Mouse (Mus musculus) stomach, embryonic 14.5 days (tissue): Measurements from ENCODE around the gene App. TPM values are rescaled to one million over a fixed set of nuclear protein-coding genes. Genes with fewer than 3 reads are reported as not detected.
A peak's percentile ranks its signal among the peaks of the same experiment; 100 is the strongest.

ENCODE experiments used
- ATAC-seq: fragments of 200-750 bp; cut with Nextera tagmentation; 2 replicates; pipeline ENCODE4 v1.8.0; 2017; ENCODE audit warnings: low read depth, moderate TSS enrichment; ENCODE audit not compliant: insufficient number of reproducible peaks, insufficient read depth, low FRiP score
- H3K27ac ChIP-seq: fragments of 300-500 bp; sonication (generic); 2 replicates; pipeline ENCODE4 v1.5.1; 2014; ENCODE audit warnings: mild to moderate bottlenecking, low read length, moderate library complexity, mixed read lengths
- H3K27me3 ChIP-seq: fragments of 300-500 bp; sonication (generic); 2 replicates; pipeline ENCODE4 v1.6.1; 2014; ENCODE audit warnings: low read length, control low read depth, mixed read lengths; ENCODE audit not compliant: control insufficient read depth, insufficient read depth
- H3K36me3 ChIP-seq: fragments of 300-500 bp; sonication (generic); 2 replicates; pipeline ENCODE4 v1.6.1; 2014; ENCODE audit warnings: mild to moderate bottlenecking, control low read depth, low read length, moderate library complexity, mixed read lengths; ENCODE audit not compliant: control insufficient read depth, insufficient read depth
- H3K4me1 ChIP-seq: fragments of 300-500 bp; sonication (generic); 2 replicates; pipeline ENCODE4 v1.6.1; 2014; ENCODE audit warnings: low read length, control low read depth, mixed read lengths; ENCODE audit not compliant: control insufficient read depth, insufficient read depth
- H3K4me2 ChIP-seq: fragments of 300-500 bp; sonication (generic); replicated peaks from 2 replicates; pipeline ENCODE4 v1.6.1; 2014; ENCODE audit warnings: low read depth, low read length, control low read depth
- H3K4me3 ChIP-seq: fragments of 300-500 bp; sonication (generic); 2 replicates; pipeline ENCODE4 v1.5.1; 2014; ENCODE audit warnings: low read depth, low read length, control low read depth
- H3K9ac ChIP-seq: fragments of 300-500 bp; sonication (generic); replicated peaks from 2 replicates; pipeline ENCODE4 v1.6.1; 2014; ENCODE audit warnings: low read depth, mild to moderate bottlenecking, control low read depth, low read length, moderate library complexity, mixed read lengths
- H3K9me3 ChIP-seq: fragments of 300-500 bp; sonication (generic); 2 replicates; pipeline ENCODE4 v1.6.1; 2016; ENCODE audit warnings: low read depth, low read length, control low read depth; ENCODE audit not compliant: control insufficient read depth
- WGBS: fragments of 180-500 bp; shearing (Covaris S2); extraction: QIAGEN DNeasy Blood & Tissue Kit; methylation state at CpG from one replicate; pipeline ENCODE4 v1.1.7; 2014; 5-methylcytosine and 5-hydroxymethylcytosine counted together
- polyA plus RNA-seq: library from polyadenylated mRNA; unstranded; fragments of >200 nt; fragmentation: Nextera tagmentation; extraction: Ambion mirVana; gene quantifications from 2 replicates; pipeline ENCODE4 v1.2.1, GENCODE M21; 2014

The App gene
- polyA plus RNA-seq, 1 experiment from 2014 or later, result 160 TPM

- under 1% methylated on average over 67 of the region's 68 CpGs for WGBS
- peak overlapping the region; percentile 64 for H3K4me3 ChIP-seq
Observed at GRCm38 (mm10) chr16:85172571-85173372, 794 bp downstream of the App start.

DNA sequence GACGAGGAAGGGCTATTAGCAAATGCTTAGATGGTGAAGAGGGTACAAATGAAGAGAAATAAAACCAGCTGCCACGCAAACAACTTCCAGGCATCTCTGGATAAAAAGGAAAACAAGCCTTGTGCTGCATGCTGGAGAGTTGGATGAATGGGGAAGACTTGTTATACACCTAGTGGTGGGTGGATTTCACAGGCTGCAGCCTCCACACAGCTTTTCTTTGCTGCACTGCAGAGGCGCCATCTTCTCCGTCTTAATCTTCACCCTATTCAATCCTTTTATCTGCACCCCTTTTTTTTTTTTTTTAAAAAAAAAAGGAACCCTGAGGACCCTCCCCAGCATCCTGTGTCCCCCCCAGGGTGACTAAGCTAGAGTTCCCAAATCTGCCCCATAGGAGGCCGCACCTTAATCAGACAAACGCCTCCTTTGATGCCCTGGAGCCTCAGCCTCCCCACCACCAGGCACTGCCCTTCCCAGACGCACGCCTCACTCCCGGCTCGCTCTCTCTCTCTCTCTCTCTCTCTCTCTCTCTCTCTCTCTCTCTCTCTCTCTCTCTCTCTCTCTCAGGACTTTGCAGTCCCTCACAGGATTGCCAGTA is 1.5 kb downstream of the App start:
- Histone ChIP-seq H3K27ac (peak overlapping the region; percentile 69), H3K9ac (peak overlapping the region; percentile 89), H3K4me2 (peak overlapping the region; percentile 63), H3K36me3 (no peaks in the 10 kb centered on the region), H3K27me3 (no peaks in the 10 kb centered on the region), H3K4me3 (peak overlapping the region; percentile 64), H3K4me1 (peaks cover 11% of the 10 kb centered on the region), H3K9me3 (no peaks in the 10 kb centered on the region)
- peak; percentile 35 for ATAC-seq
- under 1% methylated on average over 10 of the region's 10 CpGs for WGBS

More at GRCm38 (mm10) chr16:85172571-85173372, 794 bp downstream of the App start:
- no peaks in the 10 kb centered on the region for H3K27me3 ChIP-seq
- H3K9me3 ChIP-seq, result no peaks in the 10 kb centered on the region
- peak overlapping the region; percentile 63 for H3K4me2 ChIP-seq
- peak overlapping the region; percentile 69 for H3K27ac ChIP-seq
- H3K4me1 ChIP-seq, result peaks cover 11% of the 10 kb centered on the region
- peak overlapping the region; percentile 89 for H3K9ac ChIP-seq
- ATAC-seq, result peak; percentile 54
- no peaks in the 10 kb centered on the region for H3K36me3 ChIP-seq

DNA sequence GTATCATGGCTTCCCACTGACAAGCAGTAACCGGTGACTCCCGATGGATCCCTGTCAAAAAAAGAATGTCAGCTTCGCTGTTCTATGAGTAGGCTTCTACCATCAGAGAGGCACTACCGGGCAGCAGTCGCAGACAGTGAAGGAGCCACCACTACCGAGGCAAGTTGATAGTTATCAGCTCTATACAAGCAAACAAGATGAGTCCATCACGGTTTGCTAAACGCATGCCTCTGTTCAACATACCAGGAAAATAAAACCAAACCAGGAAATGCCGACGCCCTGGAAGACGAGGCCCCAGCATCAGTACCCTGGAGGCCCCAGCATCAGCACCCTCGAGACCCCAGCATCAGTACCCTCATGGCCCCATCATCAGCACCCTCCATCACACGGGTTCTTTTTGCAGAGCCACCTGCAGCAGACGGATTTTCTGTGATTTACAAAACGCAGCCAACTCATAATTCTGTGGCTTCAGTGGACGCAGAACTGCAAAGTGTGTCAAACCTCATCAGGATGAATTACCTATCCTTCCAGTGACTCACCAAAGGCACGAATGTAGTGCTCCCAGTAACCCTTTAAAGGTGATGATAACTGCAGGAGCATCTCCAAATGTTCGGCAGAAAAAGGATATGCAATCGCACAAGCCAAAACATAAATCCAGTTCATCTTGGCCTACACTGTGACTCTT is 2.6 kb downstream of the App start:
- no peak for ATAC-seq
- H3K4me2 ChIP-seq, result peak overlapping the region; percentile 22; the same call in 1 of the 2 replicates
- peak overlapping the region; percentile 4; the same call in 1 of the 2 replicates for H3K4me3 ChIP-seq
- no peaks in the 10 kb centered on the region for H3K9me3 ChIP-seq
- WGBS, result 49% methylated on average over 19 of the region's 19 CpGs
- H3K27me3 ChIP-seq, result no peaks in the 10 kb centered on the region
- H3K36me3 ChIP-seq, result no peaks in the 10 kb centered on the region
- H3K27ac ChIP-seq, result no peak overlapping the region
- peaks cover 8% of the 10 kb centered on the region for H3K4me1 ChIP-seq
- H3K9ac ChIP-seq, result no peak overlapping the region

DNA sequence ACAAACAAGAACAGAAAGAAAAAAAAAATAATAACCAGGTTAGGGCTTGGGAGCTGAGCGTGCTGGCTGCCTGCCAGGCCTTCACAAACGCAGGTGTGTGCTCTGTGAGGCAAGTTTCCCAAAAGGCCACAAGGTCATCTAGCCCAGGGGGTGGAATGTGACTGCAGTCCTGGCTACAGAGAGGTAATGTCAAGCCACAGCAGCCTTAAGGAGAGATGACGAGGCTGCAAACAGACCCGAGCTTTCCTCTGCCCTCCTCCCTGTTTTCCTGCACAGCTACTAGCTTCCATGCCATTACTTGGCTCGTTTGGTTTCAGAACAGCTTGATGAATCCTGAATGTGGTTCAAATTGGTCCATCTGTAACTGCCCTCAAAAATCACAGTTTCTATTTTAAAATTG is 4.7 kb downstream of the App start:
- Histone ChIP-seq H3K4me1 (peaks cover 10% of the 10 kb centered on the region), H3K36me3 (no peaks in the 10 kb centered on the region), H3K9ac (no peak overlapping the region), H3K9me3 (no peaks in the 10 kb centered on the region), H3K27me3 (no peaks in the 10 kb centered on the region), H3K27ac (no peak overlapping the region), H3K4me3 (no peak overlapping the region), H3K4me2 (no peak overlapping the region)
- WGBS, result 38% methylated on average over 5 of the region's 5 CpGs
- no peak for ATAC-seq

DNA sequence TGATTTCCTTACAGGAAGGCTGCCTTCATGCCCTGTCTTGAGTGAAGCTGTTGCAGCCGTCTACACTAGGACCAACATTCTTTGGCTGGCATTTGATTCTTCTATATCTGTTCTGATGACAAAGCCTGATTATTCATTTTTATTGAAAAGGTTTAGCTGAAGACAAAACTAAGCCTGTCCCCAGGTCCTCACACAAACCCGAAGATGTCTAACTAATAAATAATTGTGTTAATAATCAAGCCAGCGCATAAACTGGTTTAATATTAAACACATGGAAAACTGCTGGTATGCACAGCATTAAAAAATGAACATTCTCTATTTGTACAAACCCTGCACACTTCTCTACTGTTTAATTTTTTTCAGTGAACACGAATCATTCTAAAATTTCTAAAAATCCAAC is 7.4 kb downstream of the App start:
- ATAC-seq, result no peak
- H3K27ac ChIP-seq, result no peak overlapping the region
- no peak overlapping the region for H3K4me2 ChIP-seq
- no peaks in the 10 kb centered on the region for H3K36me3 ChIP-seq
- H3K9ac ChIP-seq, result no peak overlapping the region
- no peaks in the 10 kb centered on the region for H3K9me3 ChIP-seq
- H3K4me3 ChIP-seq, result no peak overlapping the region
- H3K27me3 ChIP-seq, result no peaks in the 10 kb centered on the region
- H3K4me1 ChIP-seq, result peaks cover 9% of the 10 kb centered on the region
- 68% methylated on average over 4 of the region's 4 CpGs for WGBS

DNA sequence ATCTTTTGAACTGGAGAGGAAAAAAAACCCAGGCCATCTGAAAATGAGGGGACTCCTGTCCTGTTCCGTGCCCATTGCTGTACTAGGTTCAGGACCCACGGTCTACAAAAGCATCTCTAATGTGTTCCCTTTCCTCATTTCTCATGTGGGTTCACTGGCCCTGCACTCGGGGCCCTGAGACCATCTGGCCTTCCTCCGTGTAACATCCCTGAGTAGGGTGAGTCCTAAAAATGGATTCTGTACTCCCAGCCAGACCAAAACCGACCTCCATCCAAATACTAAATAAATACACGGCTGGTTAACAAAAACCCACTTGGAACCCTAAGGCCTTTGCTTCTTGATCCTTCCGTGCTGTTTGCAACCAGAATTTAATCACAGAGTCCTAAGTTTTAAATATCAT is 7.9 kb downstream of the App start:
- Histone ChIP-seq H3K4me2 (no peak overlapping the region), H3K4me3 (no peak overlapping the region), H3K27me3 (no peaks in the 10 kb centered on the region), H3K9me3 (no peaks in the 10 kb centered on the region), H3K4me1 (peaks cover 4% of the 10 kb centered on the region; the same call in 1 of the 2 replicates), H3K27ac (no peak overlapping the region), H3K9ac (no peak overlapping the region), H3K36me3 (no peaks in the 10 kb centered on the region)
- ATAC-seq, result no peak
- WGBS, result 39% methylated on average over 7 of the region's 7 CpGs

DNA sequence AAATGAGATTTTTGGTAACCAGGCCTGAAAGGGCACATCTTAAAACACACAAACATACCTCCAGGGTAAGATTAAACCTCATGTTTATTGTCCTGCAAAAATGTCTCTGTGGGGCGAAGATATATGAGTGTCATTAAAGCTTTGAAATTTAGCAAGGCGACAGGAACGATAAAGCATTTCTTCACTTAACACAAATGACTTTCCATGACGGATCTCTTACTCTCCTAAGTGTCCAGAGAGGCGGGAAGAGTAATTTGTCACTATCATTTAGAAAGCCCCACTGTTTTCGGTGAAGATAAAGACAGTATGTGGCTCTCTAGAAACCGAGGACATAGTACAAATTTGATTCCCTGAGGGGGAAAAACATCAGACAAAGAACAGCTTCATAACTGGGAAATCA is 8.4 kb downstream of the App start:
- H3K27me3 ChIP-seq, result no peaks in the 10 kb centered on the region
- H3K9me3 ChIP-seq, result no peaks in the 10 kb centered on the region
- peaks cover 4% of the 10 kb centered on the region; the same call in 1 of the 2 replicates for H3K4me1 ChIP-seq
- no peak overlapping the region for H3K27ac ChIP-seq
- no peak for ATAC-seq
- 26% methylated on average over 7 of the region's 7 CpGs for WGBS
- H3K36me3 ChIP-seq, result no peaks in the 10 kb centered on the region
- H3K4me2 ChIP-seq, result no peak overlapping the region
- no peak overlapping the region for H3K4me3 ChIP-seq
- H3K9ac ChIP-seq, result no peak overlapping the region

GRCm38 (mm10) chr16:85162779-85163178 is 10.8 kb downstream of the App start:
- no peak for ATAC-seq
- WGBS, result 72% methylated on average over 6 of the region's 6 CpGs

More at GRCm38 (mm10) chr16:85162779-85163178, 10.8 kb downstream of the App start:
- Histone ChIP-seq H3K4me1 (peaks cover 10% of the 10 kb centered on the region), H3K4me3 (no peak overlapping the region), H3K27me3 (no peaks in the 10 kb centered on the region), H3K9ac (no peak overlapping the region), H3K4me2 (no peak overlapping the region), H3K9me3 (no peaks in the 10 kb centered on the region), H3K27ac (no peak overlapping the region), H3K36me3 (no peaks in the 10 kb centered on the region; the same call in 1 of the 2 replicates)
